Mouse (Mus musculus): ENCODE results near the gene Wdr83. TPM values are rescaled to one million over a fixed set of nuclear protein-coding genes. Genes with fewer than 3 reads are reported as not detected.

The Wdr83 gene
- total and polyA plus RNA-seq, 3 experiments: 27.0 to 58.4 TPM; not detected in 1

DNA sequence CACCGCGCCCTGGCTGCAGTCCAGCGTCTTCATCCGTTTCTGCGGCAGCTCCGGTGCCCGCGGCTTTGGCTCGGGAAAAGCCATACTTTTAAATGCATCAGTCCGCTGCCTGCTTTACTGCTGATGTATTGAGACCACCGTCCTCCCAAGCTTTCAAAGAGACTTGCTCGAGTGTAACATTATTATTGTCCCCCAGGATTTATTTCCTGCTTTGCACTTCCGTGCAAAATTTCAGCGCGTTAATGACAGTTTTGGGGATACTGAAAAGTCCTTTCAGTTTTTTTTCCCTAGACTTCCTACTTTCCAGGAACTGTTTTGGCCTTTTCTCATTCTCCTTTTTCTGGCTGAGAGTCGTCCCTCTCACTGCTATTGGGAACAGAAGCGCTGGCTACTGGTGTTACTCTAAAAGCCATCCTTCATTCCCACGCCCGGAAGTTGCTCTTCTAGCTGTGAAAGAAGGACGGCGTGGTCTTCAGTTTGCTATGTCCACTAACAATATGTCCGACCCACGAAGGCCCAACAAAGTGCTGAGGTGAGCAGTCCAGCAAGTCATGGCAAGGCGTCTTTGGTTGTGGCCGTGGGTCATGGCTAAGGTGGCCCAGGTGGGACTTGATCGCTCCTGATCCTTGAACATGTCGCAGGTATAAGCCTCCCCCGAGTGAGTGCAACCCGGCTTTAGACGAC is 432 bp downstream of the Wdr83 start, which contains the start of gene Wdr83os (continued):
- TF ChIP-seq MYC (IDR thresholded peaks at IDR 0.05; ENCODE audit: low read depth, low read length): peak; percentile 77
- TF ChIP-seq MEF2A (IDR thresholded peaks at IDR 0.05; ENCODE audit: extremely low read depth, insufficient replicate concordance, low read depth, low read length, poor library complexity, severe bottlenecking): no peak
- no peak for TF ChIP-seq RAD21 (IDR thresholded peaks at IDR 0.05; ENCODE audit: low read depth, low read length)
- TF ChIP-seq TBP (IDR thresholded peaks at IDR 0.05; ENCODE audit: low read depth, low read length): peak; percentile 69
- TF ChIP-seq HCFC1 (IDR thresholded peaks at IDR 0.05; ENCODE audit: low read depth, low read length): peak; percentile 85
- TF ChIP-seq POLR2AphosphoS5 (IDR thresholded peaks at IDR 0.05; ENCODE audit: borderline replicate concordance, low read depth, low read length): no peak
- TF ChIP-seq ZKSCAN1 (IDR thresholded peaks at IDR 0.05; ENCODE audit: low read depth, low read length): no peak
- peak; percentile 94 for TF ChIP-seq MXI1 (IDR thresholded peaks at IDR 0.05; ENCODE audit: low read depth, low read length)
- TF ChIP-seq MAX (IDR thresholded peaks at IDR 0.05; ENCODE audit: low read length): no peak; the same call in 1 of the 2 replicates
- no peak for TF ChIP-seq USF2 (IDR thresholded peaks at IDR 0.05; ENCODE audit: borderline replicate concordance in 1 of 2, insufficient read depth in 1 of 2, low read depth in 1 of 2, low read length in 2 of 2)

DNA sequence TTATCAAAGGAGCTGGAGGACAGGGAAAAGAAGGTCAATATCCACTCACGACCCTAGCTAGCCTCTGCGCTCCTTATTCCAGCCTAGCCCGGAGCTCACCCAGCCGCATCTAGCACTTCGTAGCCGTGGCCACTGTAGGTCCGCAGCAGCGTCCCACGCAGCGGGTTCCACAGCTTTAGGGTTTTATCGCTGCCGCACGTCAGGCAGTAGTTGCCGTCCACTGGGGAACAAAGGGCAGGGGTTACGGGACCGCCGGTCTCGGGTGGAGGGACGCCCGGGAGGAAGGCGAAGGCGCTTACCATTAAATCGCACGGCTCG is 933 bp downstream of the Wdr83 start:
- H3K27me3 ChIP-seq (ENCODE audit: control insufficient read depth in 1 of 2, insufficient read depth in 2 of 2, low read length in 2 of 2): no peaks in the 10 kb centered on the region
- peaks cover 8 to 26% of the 10 kb centered on the region in 2 experiments for H3K4me1 ChIP-seq (ENCODE audit: control insufficient read depth in 1 of 2, insufficient read depth in 2 of 2, low read length in 2 of 2)
- H3K9me3 ChIP-seq (replicated peaks; ENCODE audit: insufficient read depth, low read length): no peaks in the 10 kb centered on the region
- H3K4me3 ChIP-seq (ENCODE audit: control insufficient read depth in 1 of 2, insufficient read depth in 1 of 2, low read depth in 2 of 2, low read length in 2 of 2): peak overlapping the region; percentile 85 to 91
- H3K27ac ChIP-seq (ENCODE audit: control insufficient read depth, low read depth, low read length): peak overlapping the region; percentile 71
- H3K9ac ChIP-seq (ENCODE audit: control insufficient read depth, low read depth, low read length, poor library complexity, severe bottlenecking): peak overlapping the region; percentile 89
- H3K36me3 ChIP-seq (ENCODE audit: control insufficient read depth in 1 of 2, insufficient read depth in 2 of 2, low read length in 2 of 2): peaks cover 2 to 16% of the 10 kb centered on the region in 2 experiments
- TF ChIP-seq POLR2A (IDR thresholded peaks at IDR 0.05; ENCODE audit: control insufficient read depth in 1 of 2, insufficient read depth in 1 of 2, low read depth in 1 of 2, low read length in 2 of 2, poor library complexity in 1 of 2): peak in 1 of 2 experiments; percentile 43; a peak in 1 of 4 replicates
- no peak for TF ChIP-seq ETS1 (IDR thresholded peaks at IDR 0.05; ENCODE audit: low read depth, low read length)
- no peak for DNase-seq (ENCODE audit: low read depth, low spot score)
- H3K79me2 ChIP-seq (ENCODE audit: control insufficient read depth, insufficient read depth, low read length, poor library complexity): peaks cover 10% of the 10 kb centered on the region

DNA sequence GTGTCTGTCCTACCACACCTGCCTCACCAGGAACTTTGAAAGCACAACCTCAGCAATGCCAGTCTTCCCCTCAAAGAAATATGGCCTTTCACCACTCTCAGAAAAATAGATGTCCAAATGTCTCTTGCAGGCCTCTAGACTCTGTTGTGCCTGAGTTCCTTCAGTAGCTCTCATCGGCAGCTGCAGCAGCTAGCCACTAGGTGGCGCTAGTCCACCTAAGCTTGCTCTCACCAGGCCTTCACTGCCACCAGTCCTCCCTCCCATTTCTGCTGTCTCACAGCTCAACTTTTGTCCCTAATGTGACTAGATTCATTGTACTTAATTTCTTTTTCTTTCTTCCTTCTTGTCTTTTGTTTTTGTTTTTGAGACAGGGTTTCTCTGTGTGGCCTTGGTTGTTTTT is 4.1 kb downstream of the Wdr83 start:
- DNase-seq (ENCODE audit: low read depth, low spot score): peak; percentile 90
- Histone ChIP-seq H3K9me3 (replicated peaks; ENCODE audit: insufficient read depth, low read length) (no peaks in the 10 kb centered on the region), H3K79me2 (ENCODE audit: control insufficient read depth, insufficient read depth, low read length, poor library complexity) (peaks cover 22% of the 10 kb centered on the region), H3K4me1 (ENCODE audit: control insufficient read depth in 1 of 2, insufficient read depth in 2 of 2, low read length in 2 of 2) (peaks cover 0 to 11% of the 10 kb centered on the region in 2 experiments; a peak in 1 of 4 replicates), H3K27me3 (ENCODE audit: control insufficient read depth in 1 of 2, insufficient read depth in 2 of 2, low read length in 2 of 2) (no peaks in the 10 kb centered on the region), H3K36me3 (ENCODE audit: control insufficient read depth in 1 of 2, insufficient read depth in 2 of 2, low read length in 2 of 2) (peaks cover 0 to 2% of the 10 kb centered on the region in 2 experiments; a peak in 3 of 4 replicates), H3K4me3 (ENCODE audit: control insufficient read depth in 1 of 2, insufficient read depth in 1 of 2, low read depth in 2 of 2, low read length in 2 of 2) (no peak overlapping the region), H3K27ac (ENCODE audit: control insufficient read depth, low read depth, low read length) (no peak overlapping the region), H3K9ac (ENCODE audit: control insufficient read depth, low read depth, low read length, poor library complexity, severe bottlenecking) (no peak overlapping the region)
- TF ChIP-seq CTCF (IDR thresholded peaks at IDR 0.05 in 2 of 3, conservative IDR thresholded peaks at IDR 0.05 in 1 of 3; ENCODE audit: control insufficient read depth in 1 of 3, insufficient read depth in 1 of 3, low read depth in 2 of 3, low read length in 3 of 3, poor library complexity in 1 of 3, severe bottlenecking in 1 of 3): peak; percentile 80 to 95 (median 90)
- peak; percentile 88 for TF ChIP-seq SMC3 (IDR thresholded peaks at IDR 0.05; ENCODE audit: low read depth, low read length)
- no peak for TF ChIP-seq ZKSCAN1 (IDR thresholded peaks at IDR 0.05; ENCODE audit: low read depth, low read length)
- 0 out of 2 replicates have a peak, but pooled peaks have one; percentile 26 for TF ChIP-seq MAZ (IDR thresholded peaks at IDR 0.05; ENCODE audit: low read depth, low read length)
- TF ChIP-seq USF1 (IDR thresholded peaks at IDR 0.05; ENCODE audit: low read depth, low read length): no peak
- no peak for TF ChIP-seq ELF1 (IDR thresholded peaks at IDR 0.05; ENCODE audit: low read depth, low read length)
- TF ChIP-seq MEF2A (IDR thresholded peaks at IDR 0.05; ENCODE audit: extremely low read depth, insufficient replicate concordance, low read depth, low read length, poor library complexity, severe bottlenecking): no peak
- peak; percentile 82 for TF ChIP-seq ZC3H11A (IDR thresholded peaks at IDR 0.05; ENCODE audit: low read depth, low read length)
- no peak for TF ChIP-seq MAX (IDR thresholded peaks at IDR 0.05; ENCODE audit: low read length)
- 0 out of 2 replicates have a peak, but pooled peaks have one; percentile 25 for TF ChIP-seq MYC (IDR thresholded peaks at IDR 0.05; ENCODE audit: low read depth, low read length)
- peak; percentile 62; the same call in 1 of the 2 replicates for TF ChIP-seq SIN3A (IDR thresholded peaks at IDR 0.05; ENCODE audit: low read length)
- TF ChIP-seq RAD21 (IDR thresholded peaks at IDR 0.05; ENCODE audit: low read depth, low read length): peak; percentile 84
- TF ChIP-seq HCFC1 (IDR thresholded peaks at IDR 0.05; ENCODE audit: low read depth, low read length): 0 out of 2 replicates have a peak, but pooled peaks have one; percentile 40
